Mouse (Mus musculus): ENCODE results near the gene Bet1l. TPM values are rescaled to one million over a fixed set of nuclear protein-coding genes. Genes with fewer than 3 reads are reported as not detected.

Gene Bet1l
- total RNA-seq, 2 experiments from 2014 or later: 24.6 to 24.8 TPM

DNA sequence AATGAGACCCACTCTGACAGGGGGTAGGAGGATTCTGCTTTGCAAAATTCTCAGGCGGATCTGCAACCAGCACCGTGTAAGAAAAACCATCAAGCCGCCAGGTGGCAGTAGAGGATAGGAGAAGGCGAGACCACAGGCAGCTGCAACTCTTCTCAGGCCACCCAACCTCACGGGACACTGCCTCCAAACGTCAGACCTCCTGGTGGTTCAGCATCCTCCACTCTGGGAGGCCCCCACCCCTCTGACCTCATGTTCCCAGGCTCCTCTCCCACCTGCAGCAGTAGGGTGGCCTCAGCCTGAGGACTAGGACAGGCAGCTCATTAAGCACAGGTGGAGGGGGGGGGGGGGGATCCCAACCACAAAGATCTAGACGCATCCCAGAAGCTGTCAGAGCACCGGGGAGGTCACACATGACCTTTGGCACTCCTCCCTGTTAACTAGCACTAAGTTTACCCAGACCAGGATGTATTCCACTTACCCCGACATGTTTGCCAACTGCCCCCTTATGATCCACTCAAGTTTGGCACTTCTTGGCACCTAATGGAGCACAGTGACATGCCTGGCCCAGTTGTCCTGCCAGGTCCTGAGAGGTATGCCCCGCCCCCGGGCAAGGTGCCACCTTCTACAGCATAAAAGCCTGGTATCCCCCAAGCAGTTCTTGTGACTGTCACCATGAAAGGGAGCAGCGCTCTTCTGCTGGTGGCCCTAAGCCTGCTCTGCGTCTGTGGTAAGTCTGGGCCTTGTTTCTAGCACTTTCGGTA lies 12.3 kb downstream of the Bet1l start, which contains the start of gene Scgb1c1:
Gene Scgb1c1 (plus strand): TSS at position 643 of the 761 bp plus-strand sequence.
- no peak within 1 kb of the TSS for H3K4me3 ChIP-seq
- no peak within 1 kb of the TSS for H3K27ac ChIP-seq
- peak; percentile 86 to 93 for DNase-seq (ENCODE audit: extremely low spot score in 1 of 2, low spot score in 2 of 2)
- intact Hi-C loops (cut with DNase I): loop anchor here (1.0 to 5.0 kb wide), 4 partner anchors 37 to 331 kb away; partner anchors contain the start of genes Psmd13 and Sirt3
- peak; percentile 89 for TF ChIP-seq CTCF (IDR thresholded peaks at IDR 0.05)

DNA sequence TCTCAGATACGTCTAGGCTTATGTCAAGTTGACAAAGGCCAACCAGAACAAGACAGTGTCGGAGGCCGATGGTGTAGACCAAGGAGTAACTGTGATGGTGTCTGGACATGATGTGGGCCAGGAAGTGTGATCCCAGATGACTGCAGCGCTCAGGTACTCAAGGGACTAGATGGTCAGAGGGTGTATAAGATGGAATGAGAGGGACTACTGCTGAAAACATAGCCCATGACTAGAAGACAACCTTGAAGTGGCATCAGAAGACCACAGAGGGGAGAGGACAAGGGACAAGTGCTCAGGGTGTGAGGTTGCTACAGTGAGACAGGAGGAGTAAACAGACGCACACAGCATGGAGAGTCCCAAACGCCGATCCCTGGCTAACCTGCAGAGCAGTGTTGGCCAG lies 13.6 kb downstream of the Bet1l start:
- intact Hi-C loops (cut with DNase I): loop anchor here (1.0 kb wide), 1 partner anchor 59 kb away; no protein-coding TSS in a partner anchor
- no peak overlapping the region for H3K27ac ChIP-seq
- H3K4me3 ChIP-seq: no peak overlapping the region
- DNase-seq (ENCODE audit: extremely low spot score in 1 of 2, low spot score in 2 of 2): no peak
- no peak for TF ChIP-seq CTCF (IDR thresholded peaks at IDR 0.05)

DNA sequence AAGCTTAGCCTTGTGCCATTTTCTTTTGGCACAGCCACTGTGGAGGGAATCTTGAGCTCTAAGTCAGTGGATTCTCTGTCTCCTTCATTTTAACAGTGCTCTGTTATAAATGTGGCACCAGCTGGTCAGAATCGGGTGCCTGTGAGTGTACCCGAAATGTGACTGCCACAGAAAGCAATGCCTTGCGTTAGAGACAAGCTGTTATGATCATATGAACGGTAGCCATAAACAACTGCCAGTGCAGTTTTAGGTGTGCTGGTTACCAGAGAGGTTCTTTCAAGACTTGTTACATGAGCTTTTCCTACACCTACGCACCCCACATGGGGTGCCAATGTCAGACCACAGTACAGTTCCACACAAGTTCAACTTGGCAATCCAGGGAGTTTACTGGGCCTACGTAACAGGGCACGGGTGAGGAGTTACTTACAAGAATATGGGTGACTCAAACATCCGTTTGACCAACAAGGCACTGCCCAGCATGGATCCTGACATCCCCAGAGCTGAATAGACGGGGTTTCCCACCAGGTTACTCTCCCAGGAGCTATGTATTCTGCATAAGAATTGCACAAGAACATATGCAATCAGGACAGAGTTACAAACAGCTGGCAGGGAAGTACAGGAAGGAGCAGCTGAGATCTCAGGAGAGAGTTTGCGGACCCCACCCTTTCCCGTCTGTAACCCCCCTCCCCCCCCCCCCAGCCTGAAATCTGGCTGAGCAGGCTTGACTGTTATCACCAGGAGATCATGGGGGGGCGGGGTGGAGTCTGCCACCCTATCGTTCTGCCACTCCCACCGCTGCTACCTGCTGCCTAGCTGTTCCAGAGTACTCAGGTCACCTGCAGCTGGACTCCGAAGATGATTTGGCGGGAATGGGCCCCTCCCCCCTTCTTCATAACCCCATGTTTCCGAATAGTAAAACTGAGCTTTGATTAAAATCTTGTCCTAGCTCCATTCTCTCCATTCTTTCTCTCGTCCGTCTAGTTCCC lies 16.3 kb downstream of the Bet1l start:
- no peak for TF ChIP-seq CTCF (IDR thresholded peaks at IDR 0.05)
- no peak overlapping the region for H3K27ac ChIP-seq
- no peak overlapping the region for H3K4me3 ChIP-seq
- DNase-seq (ENCODE audit: extremely low spot score in 1 of 2, low spot score in 2 of 2): no peak
- intact Hi-C loops (cut with DNase I): no loop called here

DNA sequence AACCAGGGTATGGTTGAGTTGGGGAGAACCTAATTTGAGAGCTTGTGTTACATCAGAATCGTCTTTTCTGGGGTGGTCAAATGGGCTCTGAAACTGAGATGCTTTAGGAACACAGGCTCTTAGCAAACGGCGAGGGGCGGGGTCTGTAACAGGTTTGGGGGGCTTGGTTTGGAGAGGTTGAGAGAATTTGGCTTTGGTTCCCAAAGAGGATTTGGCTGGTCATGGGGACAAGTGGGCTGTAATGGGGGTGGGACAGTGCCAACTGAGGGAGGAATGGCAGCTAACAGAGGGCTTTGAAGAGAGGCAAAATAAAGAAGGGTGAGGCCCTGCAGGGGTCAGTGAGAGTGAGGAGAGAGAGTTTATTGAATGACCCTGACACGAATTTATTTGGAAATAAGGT lies 17.8 kb downstream of the Bet1l start:
- DNase-seq (ENCODE audit: extremely low spot score in 1 of 2, low spot score in 2 of 2): no peak
- no peak overlapping the region for H3K4me3 ChIP-seq
- H3K27ac ChIP-seq: no peak overlapping the region
- TF ChIP-seq CTCF (IDR thresholded peaks at IDR 0.05): no peak
- intact Hi-C loops (cut with DNase I): no loop called here

DNA sequence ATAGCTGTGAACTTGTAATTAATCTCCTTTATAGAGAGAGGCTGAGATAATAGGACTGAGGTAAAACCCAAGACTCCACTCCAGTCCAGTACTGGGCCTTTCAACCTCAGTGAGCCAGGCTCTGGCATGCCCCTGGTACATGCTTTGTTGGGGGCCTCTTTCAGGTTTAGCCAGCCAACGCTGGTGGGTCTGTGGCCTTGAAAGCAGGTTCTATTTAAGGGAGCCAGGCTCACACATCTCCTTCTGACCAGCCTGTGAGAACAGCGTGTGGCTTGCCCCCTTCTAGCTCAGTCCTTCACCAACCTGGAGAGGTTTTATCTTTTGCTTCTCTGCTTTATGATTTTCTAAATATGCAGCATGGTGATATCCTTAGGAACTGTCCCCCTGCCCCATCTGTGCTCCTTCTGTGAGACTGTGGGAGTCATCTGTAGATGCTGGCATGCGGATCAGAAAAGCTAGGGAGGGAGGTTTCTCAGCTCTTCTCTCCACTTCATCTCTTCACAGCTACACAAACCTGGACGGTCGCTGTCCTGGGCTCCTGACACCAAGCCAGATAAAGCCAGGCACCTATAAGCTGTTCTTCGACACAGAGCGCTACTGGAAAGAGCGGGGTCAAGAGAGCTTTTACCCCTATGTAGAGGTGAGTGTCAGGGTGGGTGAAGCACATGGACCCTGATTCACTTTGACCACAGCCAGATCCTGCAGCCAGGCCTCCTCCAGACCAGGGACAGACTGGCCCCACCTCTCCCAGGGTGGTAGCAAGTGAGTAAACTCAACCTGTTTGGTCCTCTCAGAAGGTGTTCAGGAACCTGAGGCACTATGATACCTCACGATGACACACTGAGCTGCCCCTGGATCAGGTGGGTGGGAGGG lies 20.9 kb downstream of the Bet1l start:
- intact Hi-C loops (cut with DNase I): no loop called here

DNA sequence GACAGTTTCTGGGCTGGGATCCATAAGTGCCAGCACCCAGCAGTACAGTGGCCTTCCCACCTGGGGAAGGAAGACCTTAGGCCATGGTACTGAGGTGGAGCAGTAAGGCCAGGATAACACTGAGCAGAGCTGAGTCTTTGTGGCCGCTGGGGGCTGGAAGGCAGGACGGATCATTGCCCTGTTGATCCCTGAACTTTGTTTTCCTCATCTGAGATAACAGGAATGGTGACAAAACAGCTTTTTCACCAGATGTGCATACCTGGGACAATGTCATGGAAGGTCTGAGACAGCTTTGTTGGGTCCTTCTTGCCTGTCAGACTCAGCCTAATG lies 21.7 kb downstream of the Bet1l start:
- no peak for TF ChIP-seq CTCF (IDR thresholded peaks at IDR 0.05)
- intact Hi-C loops (cut with DNase I): no loop called here
- no peak for DNase-seq (ENCODE audit: extremely low spot score in 1 of 2, low spot score in 2 of 2)
- peak overlapping the region; percentile 77 for H3K27ac ChIP-seq
- no peak overlapping the region for H3K4me3 ChIP-seq

More for the DNA sequence above, 20.9 kb downstream of the Bet1l start:
- H3K27ac ChIP-seq: peak overlapping the region; percentile 77
- no peak for DNase-seq (ENCODE audit: extremely low spot score in 1 of 2, low spot score in 2 of 2)
- no peak for TF ChIP-seq CTCF (IDR thresholded peaks at IDR 0.05)
- no peak overlapping the region for H3K4me3 ChIP-seq

DNA sequence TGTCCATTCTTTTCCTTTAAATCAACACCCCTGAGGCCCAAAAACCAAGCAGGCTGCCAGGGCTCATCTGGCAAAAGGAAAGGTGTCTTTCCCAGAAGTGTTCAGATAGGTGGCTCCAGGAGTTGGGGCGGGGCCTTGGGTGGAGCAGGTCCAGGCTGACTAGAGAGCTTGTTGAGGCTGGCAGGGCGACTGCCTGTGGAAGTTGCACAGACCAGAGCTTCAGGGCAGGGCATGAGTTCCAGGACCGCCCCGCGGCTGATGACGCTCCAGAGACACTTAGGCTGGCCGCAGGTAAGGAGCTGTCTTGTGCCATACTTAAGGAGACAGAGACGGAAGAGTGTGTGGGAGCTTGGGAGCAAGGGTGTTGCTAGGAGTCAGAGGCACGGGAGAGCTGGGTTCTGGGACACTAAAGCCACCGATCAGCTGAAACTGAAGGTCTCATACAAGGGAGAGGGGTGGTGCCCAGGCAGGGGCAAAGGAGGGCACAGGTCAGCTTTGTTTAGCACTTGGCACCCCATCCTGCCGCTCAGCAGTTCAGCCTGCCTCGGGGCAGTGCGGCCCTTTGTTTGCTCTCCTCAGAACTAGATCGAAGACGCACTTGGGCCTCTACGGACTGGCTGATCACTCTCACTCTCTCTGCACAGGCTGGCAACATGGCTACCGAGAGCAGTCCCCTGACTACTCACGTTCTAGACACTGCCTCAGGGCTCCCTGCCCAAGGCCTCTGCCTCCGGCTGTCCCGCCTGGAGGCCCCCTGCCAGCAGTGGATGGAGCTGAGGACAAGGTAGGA lies 22.2 kb downstream of the Bet1l start, which contains the start of gene Urah:
Gene Urah (plus strand): TSS at position 51 of the 790 bp plus-strand sequence.
- Histone ChIP-seq H3K27ac (peak within 1 kb of the TSS; percentile 77), H3K4me3 (no peak within 1 kb of the TSS)
- no peak for DNase-seq (ENCODE audit: extremely low spot score in 1 of 2, low spot score in 2 of 2)
- TF ChIP-seq CTCF (IDR thresholded peaks at IDR 0.05): no peak
- intact Hi-C loops (cut with DNase I): no loop called here

DNA sequence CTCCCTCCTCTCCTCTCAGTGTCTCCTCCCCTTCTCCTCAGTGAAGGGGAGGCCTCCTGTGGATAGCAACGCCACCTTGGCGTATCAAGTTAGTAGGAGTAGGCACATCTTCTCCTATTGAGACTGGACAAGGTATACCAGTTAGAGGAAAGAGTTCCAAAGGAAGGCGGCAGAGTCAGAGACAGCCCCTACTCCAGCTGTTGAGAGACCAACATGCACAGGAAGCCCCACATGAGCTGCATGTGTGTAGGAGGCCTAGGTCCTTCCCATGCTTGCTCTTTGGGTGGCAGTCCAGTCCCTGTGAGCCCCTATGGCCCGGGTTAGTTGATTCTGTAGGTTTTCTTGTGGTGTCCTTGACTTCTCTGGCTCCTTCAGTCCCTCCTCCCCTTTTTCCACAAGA lies 24.0 kb downstream of the Bet1l start:
- no peak for TF ChIP-seq CTCF (IDR thresholded peaks at IDR 0.05)
- no peak overlapping the region for H3K4me3 ChIP-seq
- no peak overlapping the region for H3K27ac ChIP-seq
- no peak for DNase-seq (ENCODE audit: extremely low spot score in 1 of 2, low spot score in 2 of 2)
- intact Hi-C loops (cut with DNase I): no loop called here

DNA sequence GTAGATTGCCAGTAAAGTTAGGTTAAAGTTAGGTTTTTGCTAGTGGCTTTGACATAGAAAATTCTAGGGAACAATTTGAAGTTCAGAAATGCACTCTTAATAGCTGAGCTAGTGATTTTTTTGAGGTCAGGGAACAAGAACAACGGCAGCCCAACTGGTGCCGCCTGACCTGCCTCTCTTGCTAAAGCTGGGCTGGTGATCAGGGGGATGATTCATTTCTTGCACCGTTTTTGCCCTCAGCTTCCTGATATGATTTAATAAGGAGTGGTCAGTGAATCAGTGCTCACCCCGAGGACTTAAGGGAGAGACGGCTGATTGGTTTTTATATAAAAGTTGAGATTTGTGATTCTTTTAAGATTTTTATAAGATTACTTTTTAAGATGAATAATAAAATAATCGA lies 25.9 kb downstream of the Bet1l start:
- H3K4me3 ChIP-seq: no peak overlapping the region
- intact Hi-C loops (cut with DNase I): no loop called here
- no peak for DNase-seq (ENCODE audit: extremely low spot score in 1 of 2, low spot score in 2 of 2)
- H3K27ac ChIP-seq: no peak overlapping the region
- no peak for TF ChIP-seq CTCF (IDR thresholded peaks at IDR 0.05)

DNA sequence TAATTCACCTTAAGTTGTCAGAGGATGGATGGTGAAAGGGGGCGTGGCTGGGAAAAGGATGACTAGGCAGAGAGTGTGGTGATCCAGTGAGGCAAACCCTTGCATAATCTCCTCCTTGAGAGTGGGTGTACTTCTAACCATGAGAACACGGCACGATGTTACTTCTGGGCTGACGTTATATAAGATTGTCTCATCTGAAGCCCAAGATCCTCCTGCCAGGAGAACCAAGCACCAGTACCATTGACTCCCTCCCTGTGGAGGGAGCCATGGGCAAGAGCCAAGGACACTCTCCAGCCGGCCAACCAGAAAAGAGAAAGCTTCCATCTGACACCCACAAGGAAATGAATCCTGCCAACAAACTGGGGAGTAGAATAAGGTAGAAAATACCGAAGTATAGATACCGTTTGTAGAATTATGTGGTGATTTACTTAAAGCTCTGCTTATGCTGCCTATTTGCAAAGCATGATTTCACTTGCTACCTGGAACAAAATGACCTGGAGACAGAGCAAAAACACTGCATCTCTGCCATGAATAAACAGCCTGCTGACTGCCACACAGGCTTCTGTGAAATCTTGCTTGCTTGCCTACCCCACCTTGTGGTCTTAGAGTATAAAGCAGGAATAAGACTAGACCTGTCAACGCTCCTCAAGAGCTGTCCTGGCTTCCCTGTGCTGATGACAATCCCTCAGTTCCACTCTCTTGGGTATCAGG lies 29.1 kb downstream of the Bet1l start:
- TF ChIP-seq CTCF (IDR thresholded peaks at IDR 0.05): peak; percentile 66
- peak; percentile 49 to 62 for DNase-seq (ENCODE audit: extremely low spot score in 1 of 2, low spot score in 2 of 2)
- H3K4me3 ChIP-seq: peak overlapping the region; percentile 21; the same call in 1 of the 2 replicates
- peak overlapping the region; percentile 84 for H3K27ac ChIP-seq
- intact Hi-C loops (cut with DNase I): loop anchor here (2.0 kb wide), 4 partner anchors 350 to 748 kb away; partner anchors contain the start of gene Sprn

Data from left cerebral cortex, adult 2 months (tissue).